Mouse (Mus musculus) stomach, embryonic 14.5 days (tissue): ENCODE measurements around the gene Gm3633. TPM values are rescaled to one million over a fixed set of nuclear protein-coding genes. Genes with fewer than 3 reads are reported as not detected.
"Not testable (repeated sequence)": the region's sequence is repeated elsewhere in the genome, so short reads cannot be mapped to it uniquely, and the experiment has no call there.

Experiments
- ATAC-seq: fragments of 200-750 bp; cut with Nextera tagmentation; 2 replicates; pipeline ENCODE4 v1.8.0; 2017; ENCODE audit warnings: low read depth, moderate TSS enrichment; ENCODE audit not compliant: insufficient number of reproducible peaks, insufficient read depth, low FRiP score
- H3K27ac ChIP-seq: fragments of 300-500 bp; sonication (generic); 2 replicates; pipeline ENCODE4 v1.5.1; 2014; ENCODE audit warnings: mild to moderate bottlenecking, low read length, moderate library complexity, mixed read lengths
- H3K27me3 ChIP-seq: fragments of 300-500 bp; sonication (generic); 2 replicates; pipeline ENCODE4 v1.6.1; 2014; ENCODE audit warnings: low read length, control low read depth, mixed read lengths; ENCODE audit not compliant: control insufficient read depth, insufficient read depth
- H3K36me3 ChIP-seq: fragments of 300-500 bp; sonication (generic); 2 replicates; pipeline ENCODE4 v1.6.1; 2014; ENCODE audit warnings: mild to moderate bottlenecking, control low read depth, low read length, moderate library complexity, mixed read lengths; ENCODE audit not compliant: control insufficient read depth, insufficient read depth
- H3K4me1 ChIP-seq: fragments of 300-500 bp; sonication (generic); 2 replicates; pipeline ENCODE4 v1.6.1; 2014; ENCODE audit warnings: low read length, control low read depth, mixed read lengths; ENCODE audit not compliant: control insufficient read depth, insufficient read depth
- H3K4me2 ChIP-seq: fragments of 300-500 bp; sonication (generic); replicated peaks from 2 replicates; pipeline ENCODE4 v1.6.1; 2014; ENCODE audit warnings: low read depth, low read length, control low read depth
- H3K4me3 ChIP-seq: fragments of 300-500 bp; sonication (generic); 2 replicates; pipeline ENCODE4 v1.5.1; 2014; ENCODE audit warnings: low read depth, low read length, control low read depth
- H3K9ac ChIP-seq: fragments of 300-500 bp; sonication (generic); replicated peaks from 2 replicates; pipeline ENCODE4 v1.6.1; 2014; ENCODE audit warnings: low read depth, mild to moderate bottlenecking, control low read depth, low read length, moderate library complexity, mixed read lengths
- H3K9me3 ChIP-seq: fragments of 300-500 bp; sonication (generic); 2 replicates; pipeline ENCODE4 v1.6.1; 2016; ENCODE audit warnings: low read depth, low read length, control low read depth; ENCODE audit not compliant: control insufficient read depth
- WGBS: fragments of 180-500 bp; shearing (Covaris S2); extraction: QIAGEN DNeasy Blood & Tissue Kit; methylation state at CpG from one replicate; pipeline ENCODE4 v1.1.7; 2014; 5-methylcytosine and 5-hydroxymethylcytosine counted together
- microRNA-seq: library from miRNA; unstranded; fragments of <30 nt; microRNA quantifications from one replicate; pipeline ENCODE4, GENCODE M21; 2016
- polyA plus RNA-seq: library from polyadenylated mRNA; unstranded; fragments of >200 nt; fragmentation: Nextera tagmentation; extraction: Ambion mirVana; gene quantifications from 2 replicates; pipeline ENCODE4 v1.2.1, GENCODE M21; 2014

Gene Gm3633
- polyA plus RNA-seq: not detected in 2 replicates

DNA sequence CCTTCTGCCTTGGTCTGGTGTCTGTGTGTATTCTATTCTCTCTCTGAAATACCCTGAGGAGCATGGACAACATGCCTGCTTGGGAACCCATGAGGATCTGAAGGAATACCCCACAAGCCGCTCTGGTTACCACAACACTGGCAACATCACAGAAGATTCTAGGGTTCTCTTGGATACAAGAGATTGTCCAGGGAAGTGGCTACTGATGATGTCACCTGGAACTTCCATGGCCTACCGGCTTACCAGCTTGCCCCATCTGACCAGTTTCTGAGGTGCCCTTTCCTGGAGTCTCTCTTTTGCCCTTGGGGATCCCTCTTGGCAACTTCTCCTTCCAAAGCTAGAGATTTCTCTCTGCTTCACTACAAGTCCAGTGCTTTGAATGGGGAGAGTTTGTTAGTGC lies at the start of gene Gm3633:
Gm3633 (minus strand) TSS at position 101 of the 400 bp plus-strand sequence.
- not testable (repeated sequence) for H3K27ac ChIP-seq, ATAC-seq, H3K9ac ChIP-seq, H3K4me2 ChIP-seq, H3K9me3 ChIP-seq, H3K27me3 ChIP-seq, H3K36me3 ChIP-seq, H3K4me1 ChIP-seq, H3K4me3 ChIP-seq
- WGBS: no CpG with 5 or more reads among the region's 2 CpGs

DNA sequence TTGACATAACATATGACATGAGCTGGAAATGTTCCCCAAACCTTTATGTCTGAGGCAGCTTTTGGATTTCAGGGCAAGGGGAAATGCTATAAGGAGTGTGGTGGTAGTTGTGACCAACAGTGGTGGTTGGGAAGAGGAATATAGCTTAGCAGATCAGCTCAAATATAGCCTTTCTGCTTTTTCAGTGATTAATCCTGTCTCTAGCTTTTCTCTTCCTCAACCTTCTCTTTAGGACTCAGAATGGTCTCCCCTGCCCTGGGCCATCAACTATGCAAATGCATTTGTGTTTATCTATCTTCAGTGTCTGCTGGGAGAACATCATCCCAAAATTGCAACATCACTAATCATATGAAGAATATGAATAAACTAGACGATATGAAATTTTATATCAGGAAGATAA lies 13.9 kb upstream of the Gm3633 start, which contains the start of gene Gm10378:
Gm10378 (plus strand) TSS at position 301 of the 400 bp plus-strand sequence.
- H3K4me2 ChIP-seq, H3K9ac ChIP-seq, H3K9me3 ChIP-seq, H3K27me3 ChIP-seq, H3K4me3 ChIP-seq, H3K27ac ChIP-seq, H3K36me3 ChIP-seq, H3K4me1 ChIP-seq, ATAC-seq: not testable (repeated sequence)
- WGBS: no CpG with 5 or more reads among the region's 1 CpGs

DNA sequence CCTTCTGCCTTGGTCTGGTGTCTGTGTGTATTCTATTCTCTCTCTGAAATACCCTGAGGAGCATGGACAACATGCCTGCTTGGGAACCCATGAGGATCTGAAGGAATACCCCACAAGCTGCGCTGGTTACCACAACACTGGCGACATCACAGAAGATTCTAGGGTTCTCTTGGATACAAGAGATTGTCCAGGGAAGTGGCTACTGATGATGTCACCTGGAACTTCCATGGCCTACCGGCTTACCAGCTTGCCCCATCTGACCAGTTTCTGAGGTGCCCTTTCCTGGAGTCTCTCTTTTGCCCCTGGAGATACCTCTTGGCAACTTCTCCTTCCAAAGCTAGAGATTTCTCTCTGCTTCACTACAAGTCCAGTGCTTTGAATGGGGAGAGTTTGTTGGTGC lies 41.9 kb downstream of the Gm3633 start, which contains the start of gene Gm17124:
Gm17124 (minus strand) TSS at position 101 of the 400 bp plus-strand sequence.
- not testable (repeated sequence) for H3K9me3 ChIP-seq, H3K9ac ChIP-seq, H3K4me3 ChIP-seq, H3K4me2 ChIP-seq, H3K27ac ChIP-seq, H3K36me3 ChIP-seq, H3K27me3 ChIP-seq, ATAC-seq, H3K4me1 ChIP-seq
- no CpG with 5 or more reads among the region's 3 CpGs for WGBS

Small RNAs within 50 kb of the gene (microRNA-seq; reads per million reads assigned to microRNA genes)
- not detected for gene Gm23620
- not detected for gene Gm25228

Other genes starting within 250 kb of the Gm3633 start
- not detected in 2 replicates for gene Gm8005, start 202.2 kb downstream of the Gm3633 start, polyA plus RNA-seq
- gene Gm8011, start 178.0 kb downstream of the Gm3633 start, polyA plus RNA-seq: not detected in 2 replicates
- not detected in 2 replicates for gene Gm8020, start 139.6 kb downstream of the Gm3633 start, polyA plus RNA-seq
- not detected in 2 replicates for gene Gm8024, start 117.6 kb downstream of the Gm3633 start, polyA plus RNA-seq
- not detected in 2 replicates for gene Gm17124, start 42.0 kb downstream of the Gm3633 start, polyA plus RNA-seq
- gene Gm10378, start 14.0 kb upstream of the Gm3633 start, polyA plus RNA-seq: not detected in 2 replicates
- not detected in 2 replicates for gene Gm3015, start 126.9 kb upstream of the Gm3633 start, polyA plus RNA-seq
- not detected in 2 replicates for gene Gm10377, start 156.1 kb upstream of the Gm3633 start, polyA plus RNA-seq
- gene Gm21977, start 211.6 kb upstream of the Gm3633 start, polyA plus RNA-seq: not detected in 2 replicates